Mouse (Mus musculus): ENCODE results near the gene Syt1.
A peak's percentile ranks its signal among the peaks of the same experiment; 100 is the strongest.

The Syt1 gene

GRCm38 (mm10) chr10:108884520-108884919 is 126.3 kb downstream of the Syt1 start:
- DNase-seq (ENCODE audit: low spot score): no peak

- no peak for DNase-seq (ENCODE audit: low spot score)
Measured at GRCm38 (mm10) chr10:108880372-108880771, 130.4 kb downstream of the Syt1 start.

- DNase-seq (ENCODE audit: low spot score): no peak
Measured at GRCm38 (mm10) chr10:108875730-108876129, 135.1 kb downstream of the Syt1 start.

GRCm38 (mm10) chr10:108874687-108875086 is 136.1 kb downstream of the Syt1 start:
- no peak for DNase-seq (ENCODE audit: low spot score)

- DNase-seq (ENCODE audit: low spot score): no peak
Measured at GRCm38 (mm10) chr10:108872359-108872758, 138.4 kb downstream of the Syt1 start.

- DNase-seq (ENCODE audit: low spot score): no peak
Measured at GRCm38 (mm10) chr10:108870586-108870985, 140.2 kb downstream of the Syt1 start.

GRCm38 (mm10) chr10:108868136-108868535 is 142.6 kb downstream of the Syt1 start:
- no peak for DNase-seq (ENCODE audit: low spot score)

- peak; percentile 29 for DNase-seq (ENCODE audit: low spot score)
Measured at GRCm38 (mm10) chr10:108867202-108867601, 143.6 kb downstream of the Syt1 start.

- DNase-seq (ENCODE audit: low spot score): no peak
Measured at GRCm38 (mm10) chr10:108865586-108865985, 145.2 kb downstream of the Syt1 start.

GRCm38 (mm10) chr10:108855986-108856385 is 154.8 kb downstream of the Syt1 start:
- no peak for DNase-seq (ENCODE audit: low spot score)

- no peak for DNase-seq (ENCODE audit: low spot score)
Measured at GRCm38 (mm10) chr10:108852757-108853156, 158.0 kb downstream of the Syt1 start.

GRCm38 (mm10) chr10:108837434-108837833 is 173.3 kb downstream of the Syt1 start:
- DNase-seq (ENCODE audit: low spot score): no peak

- DNase-seq (ENCODE audit: low spot score): no peak
Measured at GRCm38 (mm10) chr10:108832248-108832647, 178.5 kb downstream of the Syt1 start.

GRCm38 (mm10) chr10:108831801-108832200 is 179.0 kb downstream of the Syt1 start:
- no peak for DNase-seq (ENCODE audit: low spot score)

GRCm38 (mm10) chr10:108822273-108822672 is 188.5 kb downstream of the Syt1 start:
- DNase-seq (ENCODE audit: low spot score): no peak

- no peak for DNase-seq (ENCODE audit: low spot score)
Measured at GRCm38 (mm10) chr10:108815339-108815738, 195.4 kb downstream of the Syt1 start.

GRCm38 (mm10) chr10:108804380-108804779 is 206.4 kb downstream of the Syt1 start:
- DNase-seq (ENCODE audit: low spot score): no peak

- DNase-seq (ENCODE audit: low spot score): no peak
Measured at GRCm38 (mm10) chr10:108800776-108801175, 210.0 kb downstream of the Syt1 start.

GRCm38 (mm10) chr10:108798826-108799225 is 212.0 kb downstream of the Syt1 start:
- DNase-seq (ENCODE audit: low spot score): no peak

- no peak for DNase-seq (ENCODE audit: low spot score)
Measured at GRCm38 (mm10) chr10:108782817-108783216, 228.0 kb downstream of the Syt1 start.

GRCm38 (mm10) chr10:108780614-108781013 is 230.2 kb downstream of the Syt1 start:
- no peak for DNase-seq (ENCODE audit: low spot score)

- DNase-seq (ENCODE audit: low spot score): no peak
Measured at GRCm38 (mm10) chr10:108776735-108777134, 234.0 kb downstream of the Syt1 start.

- no peak for DNase-seq (ENCODE audit: low spot score)
Measured at GRCm38 (mm10) chr10:108771081-108771480, 239.7 kb downstream of the Syt1 start.

- DNase-seq (ENCODE audit: low spot score): no peak
Measured at GRCm38 (mm10) chr10:108765564-108765963, 245.2 kb downstream of the Syt1 start.

- DNase-seq (ENCODE audit: low spot score): no peak
Measured at GRCm38 (mm10) chr10:108763722-108764121, 247.1 kb downstream of the Syt1 start.

All from urinary bladder, postnatal 14 days (tissue).